Mouse (Mus musculus) forebrain, embryonic 11.5 days (tissue): ENCODE data around the gene Mcm9. TPM values are rescaled to one million over a fixed set of nuclear protein-coding genes. Genes with fewer than 3 reads are reported as not detected.

Experiments used
- ATAC-seq: fragments of 200-750 bp; cut with Nextera tagmentation; replicated peaks from 2 replicates; pipeline ENCODE4 v1.8.0; 2017; ENCODE audit warnings: moderate TSS enrichment; ENCODE audit not compliant: low FRiP score
- DNase-seq: peaks from one replicate; pipeline ENCODE4 v3.0.0-alpha.2; 2017; ENCODE audit warnings: low spot score
- H3K27ac ChIP-seq: fragments of 300-500 bp; sonication (generic); 2 replicates; pipeline ENCODE4 v1.5.1; 2014; ENCODE audit warnings: low read depth, low read length
- H3K27me3 ChIP-seq: fragments of 300-500 bp; sonication (generic); 2 replicates; pipeline ENCODE4 v1.6.1; 2014; ENCODE audit warnings: mild to moderate bottlenecking, low read length, mixed read lengths; ENCODE audit not compliant: control insufficient read depth, insufficient read depth
- H3K36me3 ChIP-seq: fragments of 300-500 bp; sonication (generic); 2 replicates; pipeline ENCODE4 v1.6.1; 2014; ENCODE audit warnings: mild to moderate bottlenecking, low read length, moderate library complexity, mixed read lengths; ENCODE audit not compliant: control insufficient read depth, insufficient read depth
- H3K4me1 ChIP-seq: fragments of 300-500 bp; sonication (generic); replicated peaks from 2 replicates; pipeline ENCODE4 v1.6.1; 2014; ENCODE audit warnings: low read length, mixed read lengths; ENCODE audit not compliant: control insufficient read depth, insufficient read depth
- H3K4me2 ChIP-seq: fragments of 300-500 bp; sonication (generic); 2 replicates; pipeline ENCODE4 v1.6.1; 2014; ENCODE audit warnings: low read depth, mild to moderate bottlenecking, low read length, moderate library complexity, mixed read lengths; ENCODE audit not compliant: severe bottlenecking
- H3K4me3 ChIP-seq: fragments of 300-500 bp; sonication (generic); 2 replicates; pipeline ENCODE4 v1.5.1; 2014; ENCODE audit warnings: low read depth, low read length
- H3K9ac ChIP-seq: fragments of 300-500 bp; sonication (generic); 2 replicates; pipeline ENCODE4 v1.6.1; 2014; ENCODE audit warnings: low read length
- H3K9me3 ChIP-seq: fragments of 300-500 bp; sonication (generic); 2 replicates; pipeline ENCODE4 v1.6.1; 2016; ENCODE audit warnings: low read length, mixed read lengths; ENCODE audit not compliant: control insufficient read depth
- WGBS: fragments of 180-500 bp; shearing (Covaris S2); extraction: QIAGEN DNeasy Blood & Tissue Kit; methylation state at CpG from one replicate; pipeline ENCODE4 v1.1.7; 2014; 5-methylcytosine and 5-hydroxymethylcytosine counted together
- polyA plus RNA-seq: library from polyadenylated mRNA; unstranded; fragments of >200 nt; fragmentation: Nextera tagmentation; extraction: Ambion mirVana; gene quantifications from 2 replicates; pipeline ENCODE4 v1.2.1, GENCODE M21; 2014

The Mcm9 gene
- polyA plus RNA-seq, 1 experiment from 2014 or later = 17.5 TPM

DNA sequence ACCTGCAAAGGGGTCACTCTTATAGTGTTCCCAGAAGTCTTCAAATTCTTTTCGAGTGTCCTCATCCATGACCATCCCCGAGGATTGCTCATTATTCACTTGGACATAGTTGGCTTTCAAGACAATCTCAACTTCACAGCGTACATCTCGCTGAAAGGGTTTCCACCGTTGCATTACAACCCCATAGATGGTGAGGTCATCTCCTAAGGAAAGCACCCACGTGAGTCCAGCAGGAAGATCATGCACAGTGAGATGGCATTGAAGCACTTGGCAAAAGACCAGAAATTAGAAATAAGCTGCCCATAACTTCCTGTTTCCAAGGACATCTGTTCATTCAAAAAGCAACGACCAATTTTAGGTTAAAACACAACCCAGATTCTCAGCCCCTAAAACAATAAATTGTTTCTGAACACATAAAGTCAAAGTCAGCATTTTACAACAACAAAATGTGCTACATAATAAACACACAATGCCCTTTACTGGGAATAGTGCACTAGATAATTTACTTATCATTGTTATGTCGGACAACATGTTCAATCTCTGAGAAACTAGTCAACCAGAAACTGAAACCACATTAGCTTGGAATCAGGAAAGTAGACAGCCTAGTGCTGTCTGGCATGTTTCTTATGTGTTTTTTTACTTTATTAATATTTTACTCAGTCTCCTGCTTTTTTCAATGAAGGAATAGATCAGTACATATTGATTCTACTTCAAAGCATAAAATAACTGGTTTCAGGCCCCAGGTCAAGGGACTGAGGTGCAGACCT lies 14.2 kb downstream of the Mcm9 start:
- ATAC-seq = no peak
- no peak for DNase-seq
- Histone ChIP-seq H3K36me3 (no peaks in the 10 kb centered on the region; the same call in 1 of the 2 replicates), H3K4me2 (no peak overlapping the region), H3K4me3 (no peak overlapping the region), H3K27me3 (no peaks in the 10 kb centered on the region), H3K4me1 (no peaks in the 10 kb centered on the region), H3K27ac (no peak overlapping the region), H3K9me3 (no peaks in the 10 kb centered on the region), H3K9ac (no peak overlapping the region)
- WGBS = 91% methylated on average over 8 of the region's 8 CpGs

DNA sequence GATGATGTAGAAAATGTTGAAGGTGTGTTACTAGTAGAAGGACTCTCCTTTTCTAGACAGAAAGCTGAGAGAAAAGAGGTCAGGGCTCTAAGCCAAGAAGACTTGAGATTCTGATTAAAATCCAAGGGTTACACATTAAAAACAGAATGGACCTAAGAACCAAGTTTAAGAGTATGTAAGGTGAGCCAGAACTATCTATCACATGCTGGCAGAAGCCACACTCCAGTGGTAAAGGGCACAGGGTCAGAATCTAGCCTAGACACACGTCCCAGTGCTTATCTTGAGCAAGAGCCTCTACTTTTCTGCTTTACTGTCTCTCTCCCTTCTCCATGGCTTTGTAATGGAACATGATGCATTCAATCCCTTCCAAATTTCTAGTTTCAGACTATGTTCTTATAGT lies 16.3 kb downstream of the Mcm9 start:
- ATAC-seq (no peak), DNase-seq (no peak)
- Histone ChIP-seq H3K9ac (no peak overlapping the region), H3K9me3 (no peaks in the 10 kb centered on the region), H3K4me3 (no peak overlapping the region), H3K36me3 (no peaks in the 10 kb centered on the region; the same call in 1 of the 2 replicates), H3K27me3 (no peaks in the 10 kb centered on the region), H3K4me2 (no peak overlapping the region), H3K4me1 (no peaks in the 10 kb centered on the region), H3K27ac (no peak overlapping the region)
- WGBS = 89% methylated on average over 1 of the region's 1 CpGs

DNA sequence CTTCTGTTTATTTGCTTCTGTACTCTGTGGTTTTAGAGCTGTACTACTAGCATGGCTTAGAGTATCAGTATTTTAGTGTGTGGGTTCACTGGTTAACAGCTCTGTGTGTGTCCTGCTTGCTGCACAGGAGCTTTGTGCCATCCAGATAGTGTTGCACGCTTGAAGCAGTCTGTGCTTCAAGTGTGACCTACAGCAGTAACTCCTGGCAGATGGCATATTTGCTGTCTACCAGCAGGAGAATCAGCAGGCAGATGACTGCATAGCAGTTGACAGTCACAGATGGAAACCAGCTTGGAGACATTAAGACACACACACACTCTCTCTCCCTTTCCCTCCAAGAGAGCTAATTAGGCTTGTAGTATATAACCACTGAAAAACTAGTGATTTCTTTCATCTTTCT lies 18.1 kb downstream of the Mcm9 start:
- DNase-seq = no peak
- ATAC-seq = no peak
- H3K36me3 ChIP-seq = peaks cover 2% of the 10 kb centered on the region; the same call in 1 of the 2 replicates

DNA sequence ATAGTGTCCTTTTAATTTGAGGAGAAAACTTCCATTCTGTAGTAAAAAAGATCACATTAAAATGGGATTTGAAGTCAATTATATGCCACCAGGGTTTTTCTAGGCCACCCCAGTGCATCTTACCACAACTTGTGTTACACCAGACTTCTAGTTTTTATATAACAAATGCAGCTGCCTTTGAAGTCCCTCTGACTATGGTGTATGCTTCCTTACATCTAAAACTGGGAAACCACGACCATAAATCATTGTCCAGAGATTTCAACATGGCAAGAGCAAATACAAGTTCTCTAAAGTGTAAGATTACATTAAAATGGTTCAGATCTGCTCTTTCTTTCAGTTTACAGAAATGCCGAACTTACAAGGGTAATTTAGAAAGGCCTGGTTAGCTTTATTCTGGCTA lies 22.0 kb downstream of the Mcm9 start:
- Histone ChIP-seq H3K4me3 (no peak overlapping the region), H3K4me1 (no peaks in the 10 kb centered on the region), H3K36me3 (peaks cover 2% of the 10 kb centered on the region; the same call in 1 of the 2 replicates), H3K27ac (no peak overlapping the region), H3K4me2 (no peak overlapping the region), H3K27me3 (no peaks in the 10 kb centered on the region), H3K9ac (no peak overlapping the region), H3K9me3 (no peaks in the 10 kb centered on the region)
- ATAC-seq (no peak), DNase-seq (no peak)
- 85% methylated on average over 2 of the region's 2 CpGs for WGBS

More for the DNA sequence above, 18.1 kb downstream of the Mcm9 start:
- no peak overlapping the region for H3K9ac ChIP-seq
- no peak overlapping the region for H3K4me3 ChIP-seq
- H3K4me1 ChIP-seq = no peaks in the 10 kb centered on the region
- H3K9me3 ChIP-seq = no peaks in the 10 kb centered on the region
- no peaks in the 10 kb centered on the region for H3K27me3 ChIP-seq
- H3K4me2 ChIP-seq = no peak overlapping the region
- WGBS = 94% methylated on average over 1 of the region's 1 CpGs
- no peak overlapping the region for H3K27ac ChIP-seq

DNA sequence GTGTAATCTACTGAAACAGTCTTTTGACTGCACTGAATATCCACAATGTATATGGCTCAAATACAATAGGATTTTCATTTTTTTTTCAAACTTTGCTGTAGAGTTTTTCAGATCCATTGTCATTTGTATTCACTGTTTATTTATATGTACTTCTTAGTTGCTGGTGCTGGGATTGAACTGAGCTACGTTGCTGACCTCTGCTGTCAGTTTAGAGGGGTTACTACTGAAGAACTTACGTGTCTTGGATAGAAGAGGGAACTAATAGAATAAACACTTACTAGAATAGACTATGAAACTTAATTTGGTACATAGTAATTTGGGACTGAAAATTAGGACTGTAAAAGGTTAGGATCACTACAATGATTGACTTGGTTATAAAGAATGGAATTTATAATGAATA lies 24.9 kb downstream of the Mcm9 start:
- no peak overlapping the region for H3K4me3 ChIP-seq
- no peak overlapping the region for H3K9ac ChIP-seq
- H3K9me3 ChIP-seq = no peaks in the 10 kb centered on the region
- no peaks in the 10 kb centered on the region for H3K4me1 ChIP-seq
- 77% methylated on average over 2 of the region's 2 CpGs for WGBS
- no peak overlapping the region for H3K27ac ChIP-seq
- H3K36me3 ChIP-seq = peaks cover 2% of the 10 kb centered on the region; the same call in 1 of the 2 replicates
- DNase-seq (no peak), ATAC-seq (no peak)
- no peaks in the 10 kb centered on the region for H3K27me3 ChIP-seq
- no peak overlapping the region for H3K4me2 ChIP-seq

DNA sequence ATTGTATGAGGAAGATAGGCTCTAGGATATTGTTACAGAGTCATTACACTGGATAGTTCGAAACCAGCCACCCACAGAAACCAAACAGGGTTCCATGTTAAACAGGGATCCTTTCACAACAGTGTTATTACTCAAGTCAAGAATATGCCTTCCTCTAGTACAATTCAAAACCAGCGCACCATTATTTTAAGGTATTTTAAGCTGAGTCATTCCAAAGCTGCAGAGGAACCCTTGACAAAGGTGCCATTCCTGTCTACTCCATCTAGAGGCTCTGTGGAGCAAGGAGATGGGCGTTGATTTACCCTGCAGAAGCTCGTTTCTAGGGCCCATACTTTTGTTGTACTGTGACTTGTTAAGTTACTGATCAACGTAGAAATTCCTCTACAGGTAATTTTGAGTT lies 31.4 kb downstream of the Mcm9 start:
- H3K4me2 ChIP-seq = peak overlapping the region; percentile 45
- peak overlapping the region; percentile 1; the same call in 1 of the 2 replicates for H3K9ac ChIP-seq
- 0 out of 2 replicates have a peak, but pooled peaks cover 6% of the 10 kb centered on the region for H3K4me1 ChIP-seq
- H3K4me3 ChIP-seq = peak overlapping the region; percentile 29
- H3K36me3 ChIP-seq = no peaks in the 10 kb centered on the region
- DNase-seq (no peak), ATAC-seq (no peak)
- no peaks in the 10 kb centered on the region for H3K9me3 ChIP-seq
- no peak overlapping the region for H3K27ac ChIP-seq
- 49% methylated on average over 5 of the region's 5 CpGs for WGBS
- H3K27me3 ChIP-seq = no peaks in the 10 kb centered on the region

DNA sequence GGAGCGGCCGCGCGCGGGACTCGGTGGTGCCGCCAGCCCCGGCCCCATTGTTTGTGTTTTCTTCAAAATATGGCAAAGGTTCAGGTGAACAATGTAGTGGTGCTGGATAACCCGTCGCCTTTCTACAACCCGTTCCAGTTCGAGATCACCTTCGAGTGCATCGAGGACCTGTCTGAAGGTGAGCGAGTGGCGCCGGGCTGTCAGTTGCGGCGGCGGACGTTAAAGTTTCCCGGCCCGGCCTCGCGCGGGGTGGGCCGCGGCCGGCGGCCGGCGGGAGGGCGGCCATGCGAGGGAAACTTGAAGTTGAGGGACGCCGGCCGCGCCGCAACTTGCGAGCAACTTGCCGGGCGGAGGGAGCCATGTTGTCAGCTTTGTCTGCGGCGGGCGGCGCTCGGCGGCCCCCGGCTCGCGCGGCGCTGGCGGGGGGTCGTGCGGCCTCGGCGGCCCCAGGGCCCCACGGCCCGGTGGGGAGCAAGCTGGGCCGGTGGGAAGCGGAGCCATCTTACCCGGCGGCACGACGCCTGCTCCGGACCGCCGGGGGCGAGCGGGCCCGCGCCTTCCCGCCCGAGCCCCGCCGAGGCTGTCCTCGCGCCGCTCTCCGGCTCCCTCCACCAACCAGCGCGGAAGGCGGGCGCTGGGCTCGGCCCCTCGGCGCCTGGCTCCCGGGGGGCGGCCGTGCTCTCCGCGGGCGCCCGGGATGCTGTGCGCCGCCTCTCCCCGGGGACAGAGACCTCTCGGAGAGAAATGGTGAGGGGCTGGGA lies 32.9 kb downstream of the Mcm9 start:
- peak overlapping the region; percentile 98 for H3K27ac ChIP-seq
- no peaks in the 10 kb centered on the region for H3K27me3 ChIP-seq
- H3K9ac ChIP-seq = peak overlapping the region; percentile 99
- peak; percentile 80 for DNase-seq
- ATAC-seq = peak; percentile 48
- peak overlapping the region; percentile 97 for H3K4me3 ChIP-seq
- H3K4me2 ChIP-seq = peak overlapping the region; percentile 52
- no peaks in the 10 kb centered on the region for H3K36me3 ChIP-seq
- no peaks in the 10 kb centered on the region for H3K9me3 ChIP-seq
- H3K4me1 ChIP-seq = 0 out of 2 replicates have a peak, but pooled peaks cover 6% of the 10 kb centered on the region
- 1% methylated on average over 88 of the region's 99 CpGs for WGBS

DNA sequence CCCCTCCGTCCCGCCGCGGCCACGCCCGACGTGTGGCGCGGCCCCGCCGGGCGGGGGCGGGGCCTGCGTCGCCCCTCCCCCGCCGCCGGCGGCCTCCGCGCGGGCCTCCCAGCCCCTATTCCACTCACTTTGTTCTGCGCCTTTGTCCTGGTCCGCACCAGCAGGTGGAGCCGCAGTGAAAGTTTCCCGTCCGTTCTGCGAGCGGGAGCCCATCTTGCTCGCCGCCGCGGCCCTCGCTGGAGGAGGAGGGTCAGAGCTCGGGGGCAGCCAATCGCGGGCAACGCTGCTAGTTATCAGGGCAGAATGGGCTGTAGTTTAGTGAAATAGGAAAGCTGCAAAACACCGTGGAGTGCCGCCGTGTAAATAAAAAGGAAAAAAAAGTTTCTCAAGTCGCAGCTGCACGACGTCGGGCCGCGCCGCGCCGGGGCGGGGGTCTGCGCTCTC lies 33.5 kb downstream of the Mcm9 start, which contains the start of gene Asf1a:
Asf1a (plus strand) TSS at position 81 of the 444 bp plus-strand sequence.
- under 1% methylated on average over 52 of the region's 52 CpGs for WGBS
- peak within 1 kb of the TSS; percentile 97 for H3K4me3 ChIP-seq
- H3K4me1 ChIP-seq = 0 out of 2 replicates have a peak, but pooled peaks cover 6% of the 10 kb centered on the region
- H3K36me3 ChIP-seq = no peaks in the 10 kb centered on the region
- no peaks in the 10 kb centered on the region for H3K27me3 ChIP-seq
- H3K27ac ChIP-seq = peak within 1 kb of the TSS; percentile 98
- DNase-seq = peak; percentile 98
- peak within 1 kb of the TSS; percentile 57 for H3K4me2 ChIP-seq
- peak within 1 kb of the TSS; percentile 99 for H3K9ac ChIP-seq
- no peaks in the 10 kb centered on the region for H3K9me3 ChIP-seq
- peak; percentile 97 for ATAC-seq
